Mouse (Mus musculus) lung, embryonic 16.5 days (tissue): ENCODE results near the gene Lrrc1. TPM values are rescaled to one million over a fixed set of nuclear protein-coding genes. Genes with fewer than 3 reads are reported as not detected.

ENCODE experiments used
- ATAC-seq: fragments of 200-750 bp; cut with Nextera tagmentation; 2 replicates; pipeline ENCODE4 v1.8.0; 2017; ENCODE audit warnings: low read depth, mild to moderate bottlenecking, moderate library complexity
- H3K27ac ChIP-seq: fragments of 300-500 bp; sonication (generic); 2 replicates; pipeline ENCODE4 v1.5.1; 2014; ENCODE audit warnings: mild to moderate bottlenecking, control low read depth, low read length
- H3K27me3 ChIP-seq: fragments of 300-500 bp; sonication (generic); 2 replicates; pipeline ENCODE4 v1.6.1; 2014; ENCODE audit warnings: low read depth, low read length, mixed read lengths; ENCODE audit not compliant: control insufficient read depth, insufficient read depth
- H3K36me3 ChIP-seq: fragments of 300-500 bp; sonication (generic); 2 replicates; pipeline ENCODE4 v1.6.1; 2014; ENCODE audit warnings: low read length; ENCODE audit not compliant: control insufficient read depth, insufficient read depth
- H3K4me1 ChIP-seq: fragments of 300-500 bp; sonication (generic); replicated peaks from 2 replicates; pipeline ENCODE4 v1.6.1; 2014; ENCODE audit warnings: low read length, mixed read lengths; ENCODE audit not compliant: control insufficient read depth, insufficient read depth
- H3K4me2 ChIP-seq: fragments of 300-500 bp; sonication (generic); 2 replicates; pipeline ENCODE4 v1.6.1; 2014; ENCODE audit warnings: low read depth, low read length, control low read depth
- H3K4me3 ChIP-seq: fragments of 300-500 bp; sonication (generic); 2 replicates; pipeline ENCODE4 v1.5.1; 2014; ENCODE audit warnings: mild to moderate bottlenecking, low read length, control low read depth
- H3K9ac ChIP-seq: fragments of 300-500 bp; sonication (generic); 2 replicates; pipeline ENCODE4 v1.6.1; 2014; ENCODE audit warnings: low read length, control low read depth
- H3K9me3 ChIP-seq: fragments of 300-500 bp; sonication (generic); 2 replicates; pipeline ENCODE4 v1.6.1; 2016; ENCODE audit warnings: low read length; ENCODE audit not compliant: control insufficient read depth
- WGBS: fragments of 180-500 bp; shearing (Covaris S2); extraction: QIAGEN DNeasy Blood & Tissue Kit; methylation state at CpG from one replicate; pipeline ENCODE4 v1.1.7; 2014; 5-methylcytosine and 5-hydroxymethylcytosine counted together
- polyA plus RNA-seq: library from polyadenylated mRNA; unstranded; fragments of >200 nt; fragmentation: Nextera tagmentation; extraction: Ambion mirVana; gene quantifications from 2 replicates; pipeline ENCODE4 v1.2.1, GENCODE M21; 2015

Gene Lrrc1
- polyA plus RNA-seq, 1 experiment from 2014 or later: 10.3 TPM

DNA sequence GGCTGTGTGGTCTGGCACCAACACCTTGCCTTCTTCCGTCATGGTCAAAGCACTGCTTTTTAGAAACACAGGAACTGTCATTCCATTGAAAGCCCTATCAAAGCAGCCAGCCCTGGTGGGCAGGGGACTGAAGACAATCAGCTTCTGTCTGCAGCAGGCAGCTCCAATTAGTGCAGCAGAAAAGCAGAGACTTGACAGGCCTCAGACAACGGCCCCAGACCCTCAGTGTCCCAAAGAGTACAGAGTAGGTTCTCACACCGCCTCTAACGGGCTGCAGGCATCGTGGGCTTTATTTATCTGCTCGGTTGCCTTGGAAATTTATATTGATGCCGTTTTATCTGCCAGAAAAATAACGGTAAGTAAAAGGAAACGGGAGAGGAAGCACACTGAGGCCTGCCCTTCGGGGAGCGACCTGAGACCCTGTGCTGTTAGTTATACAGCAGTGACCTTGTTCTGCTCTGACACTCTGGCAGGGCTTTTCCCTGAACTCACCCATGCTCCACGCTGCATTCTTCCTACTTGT lies 48.1 kb downstream of the Lrrc1 start:
- no peak overlapping the region for H3K4me3 ChIP-seq
- H3K4me2 ChIP-seq: no peak overlapping the region
- H3K9ac ChIP-seq: no peak overlapping the region
- 49% methylated on average over 12 of the region's 12 CpGs for WGBS
- no peak overlapping the region for H3K27ac ChIP-seq
- no peaks in the 10 kb centered on the region for H3K4me1 ChIP-seq
- H3K27me3 ChIP-seq: no peaks in the 10 kb centered on the region
- no peaks in the 10 kb centered on the region for H3K9me3 ChIP-seq
- ATAC-seq: no peak
- H3K36me3 ChIP-seq: no peaks in the 10 kb centered on the region

DNA sequence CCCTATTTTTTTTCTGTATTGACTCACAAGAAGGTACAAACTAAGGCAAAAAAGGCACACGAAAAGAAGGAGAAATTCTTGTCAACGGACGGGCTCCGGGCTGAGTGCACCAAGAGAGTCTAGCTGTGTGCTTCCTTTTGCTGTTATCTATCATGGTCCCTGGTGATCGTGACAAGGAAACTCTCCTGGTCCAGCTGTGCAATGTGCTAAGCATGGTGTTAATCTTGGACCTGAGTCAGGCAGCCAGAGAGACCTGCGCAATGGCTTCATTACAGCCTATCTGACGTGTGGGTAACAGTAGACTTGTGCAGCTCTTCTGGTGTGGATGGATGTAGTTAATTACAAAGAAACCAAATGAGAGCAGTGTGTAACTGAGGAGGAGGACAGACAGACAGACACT lies 50.4 kb downstream of the Lrrc1 start:
- H3K4me1 ChIP-seq: no peaks in the 10 kb centered on the region
- 81% methylated on average over 7 of the region's 7 CpGs for WGBS
- H3K4me2 ChIP-seq: no peak overlapping the region
- no peaks in the 10 kb centered on the region for H3K27me3 ChIP-seq
- no peaks in the 10 kb centered on the region for H3K9me3 ChIP-seq
- H3K4me3 ChIP-seq: no peak overlapping the region
- H3K27ac ChIP-seq: no peak overlapping the region
- no peaks in the 10 kb centered on the region for H3K36me3 ChIP-seq
- ATAC-seq: no peak
- H3K9ac ChIP-seq: no peak overlapping the region

DNA sequence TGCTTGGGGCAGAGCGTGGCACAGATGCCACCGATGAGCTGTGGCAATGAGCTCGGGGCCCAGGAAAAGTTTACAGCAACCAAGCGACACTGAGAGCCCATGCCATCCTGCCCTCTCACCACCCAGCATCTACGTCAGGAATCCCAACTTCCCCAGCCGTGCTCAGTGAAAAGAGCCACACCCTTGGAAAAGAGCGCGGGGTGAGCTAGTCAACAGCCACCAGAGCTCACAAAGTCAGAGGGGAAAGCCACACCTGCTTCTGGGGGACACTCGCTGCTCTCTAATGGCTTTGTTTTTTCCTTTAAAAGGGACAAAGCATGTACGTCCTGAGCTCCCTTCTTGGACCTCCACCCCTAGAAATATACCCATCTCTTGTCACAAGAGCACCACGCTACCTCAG lies 56.1 kb downstream of the Lrrc1 start:
- Histone ChIP-seq H3K27ac (no peak overlapping the region), H3K27me3 (no peaks in the 10 kb centered on the region; the same call in 1 of the 2 replicates), H3K4me1 (peaks cover 6% of the 10 kb centered on the region), H3K9ac (no peak overlapping the region), H3K36me3 (no peaks in the 10 kb centered on the region), H3K4me3 (no peak overlapping the region), H3K9me3 (no peaks in the 10 kb centered on the region), H3K4me2 (no peak overlapping the region)
- 91% methylated on average over 11 of the region's 11 CpGs for WGBS
- no peak for ATAC-seq

DNA sequence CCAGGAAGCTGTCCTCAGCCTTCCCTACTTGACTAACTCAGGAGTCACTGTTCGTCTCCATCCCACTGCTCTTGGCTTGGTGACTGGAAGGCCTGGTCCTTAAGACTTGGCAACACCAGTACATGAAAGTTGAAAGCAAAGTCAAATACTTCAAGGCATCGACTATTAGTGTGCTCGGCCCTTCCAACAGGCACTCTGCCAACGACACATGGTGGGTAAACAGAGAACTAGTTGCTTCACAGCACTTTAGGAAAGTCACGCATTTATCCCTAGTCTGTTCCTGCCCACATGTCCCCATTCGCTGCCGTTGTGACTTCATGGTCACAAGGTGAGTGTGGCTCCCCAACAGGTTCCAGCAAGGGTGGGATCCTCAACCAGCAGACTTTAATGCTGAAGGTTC lies 57.2 kb downstream of the Lrrc1 start:
- no peak overlapping the region for H3K9ac ChIP-seq
- no peak overlapping the region for H3K27ac ChIP-seq
- no peak overlapping the region for H3K4me2 ChIP-seq
- H3K4me3 ChIP-seq: no peak overlapping the region
- no peaks in the 10 kb centered on the region for H3K36me3 ChIP-seq
- peaks cover 11% of the 10 kb centered on the region for H3K4me1 ChIP-seq
- peak; percentile 66 for ATAC-seq
- no peaks in the 10 kb centered on the region for H3K9me3 ChIP-seq
- H3K27me3 ChIP-seq: no peaks in the 10 kb centered on the region; the same call in 1 of the 2 replicates
- 38% methylated on average over 7 of the region's 7 CpGs for WGBS

DNA sequence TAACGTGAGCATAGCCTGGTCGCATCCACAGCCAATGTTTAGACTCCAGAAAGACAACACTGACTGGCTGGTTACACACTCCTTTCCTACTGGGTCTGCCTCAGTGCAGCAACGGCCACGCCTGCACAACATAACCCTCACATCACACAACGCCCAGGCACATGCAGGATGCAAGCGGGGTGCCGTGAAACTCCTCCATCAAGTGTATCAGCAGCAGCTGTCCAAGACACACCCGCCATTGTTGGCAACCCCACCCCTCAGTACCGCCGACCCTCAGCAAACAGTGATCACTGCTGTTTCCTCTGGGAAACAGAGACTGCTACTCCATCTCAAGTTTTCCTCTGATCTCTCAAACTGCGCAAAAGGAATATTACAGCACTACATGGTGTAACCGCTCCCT lies 58.8 kb downstream of the Lrrc1 start:
- H3K27me3 ChIP-seq: no peaks in the 10 kb centered on the region; the same call in 1 of the 2 replicates
- ATAC-seq: no peak
- 58% methylated on average over 12 of the region's 12 CpGs for WGBS

DNA sequence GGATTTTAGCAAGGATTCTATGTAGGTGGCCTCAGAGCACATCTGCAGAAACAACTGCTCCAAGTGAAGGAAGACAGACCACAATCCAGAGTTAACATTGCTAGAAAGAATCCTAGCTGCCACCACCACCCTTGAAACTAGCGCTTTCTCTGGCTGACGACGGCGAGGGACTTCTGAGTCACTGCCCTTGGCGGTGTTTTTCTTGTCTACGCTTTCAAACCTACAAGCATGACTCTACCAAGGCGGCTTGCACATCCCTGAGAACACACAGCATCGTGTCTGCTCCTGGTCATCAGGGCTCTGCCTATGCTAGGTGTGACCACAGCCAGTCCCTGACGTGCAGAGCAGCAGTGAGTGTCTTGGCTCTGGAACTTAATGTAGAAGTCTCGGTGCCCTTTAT lies 59.9 kb downstream of the Lrrc1 start:
- WGBS: 92% methylated on average over 10 of the region's 10 CpGs
- H3K4me1 ChIP-seq: peaks cover 12% of the 10 kb centered on the region

More for the DNA sequence above, 58.8 kb downstream of the Lrrc1 start:
- Histone ChIP-seq H3K4me3 (no peak overlapping the region), H3K9me3 (no peaks in the 10 kb centered on the region), H3K4me2 (no peak overlapping the region), H3K4me1 (peaks cover 12% of the 10 kb centered on the region), H3K27ac (no peak overlapping the region), H3K9ac (no peak overlapping the region), H3K36me3 (no peaks in the 10 kb centered on the region)

DNA sequence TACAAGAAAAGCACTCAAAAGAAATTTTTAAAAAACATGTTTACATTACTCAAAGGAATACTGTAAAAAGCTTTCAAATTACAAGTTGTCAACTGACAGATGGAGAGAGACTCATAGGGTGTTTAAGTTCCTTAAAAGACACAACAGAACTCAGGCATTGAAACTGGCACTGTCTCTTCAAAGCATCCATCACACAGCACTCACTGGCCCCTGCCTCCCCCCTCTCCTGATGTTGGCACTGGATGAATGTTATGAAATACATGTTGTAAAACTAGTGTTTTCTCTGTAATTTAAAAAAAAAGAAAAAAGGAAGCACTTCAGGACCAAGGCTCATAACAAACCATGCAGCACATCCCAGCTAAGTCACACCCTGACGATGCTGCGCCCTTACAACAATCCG lies 61.1 kb downstream of the Lrrc1 start:
- Histone ChIP-seq H3K27me3 (no peaks in the 10 kb centered on the region; the same call in 1 of the 2 replicates), H3K4me2 (no peak overlapping the region), H3K4me3 (no peak overlapping the region), H3K9me3 (no peaks in the 10 kb centered on the region), H3K9ac (no peak overlapping the region), H3K4me1 (peaks cover 12% of the 10 kb centered on the region), H3K27ac (no peak overlapping the region), H3K36me3 (no peaks in the 10 kb centered on the region)
- peak; percentile 86 for ATAC-seq
- 59% methylated on average over 3 of the region's 3 CpGs for WGBS

More for the DNA sequence above, 59.9 kb downstream of the Lrrc1 start:
- H3K4me3 ChIP-seq: no peak overlapping the region
- H3K36me3 ChIP-seq: no peaks in the 10 kb centered on the region
- H3K27me3 ChIP-seq: no peaks in the 10 kb centered on the region; the same call in 1 of the 2 replicates
- H3K9ac ChIP-seq: no peak overlapping the region
- no peak for ATAC-seq
- H3K4me2 ChIP-seq: no peak overlapping the region
- H3K9me3 ChIP-seq: no peaks in the 10 kb centered on the region
- H3K27ac ChIP-seq: no peak overlapping the region

DNA sequence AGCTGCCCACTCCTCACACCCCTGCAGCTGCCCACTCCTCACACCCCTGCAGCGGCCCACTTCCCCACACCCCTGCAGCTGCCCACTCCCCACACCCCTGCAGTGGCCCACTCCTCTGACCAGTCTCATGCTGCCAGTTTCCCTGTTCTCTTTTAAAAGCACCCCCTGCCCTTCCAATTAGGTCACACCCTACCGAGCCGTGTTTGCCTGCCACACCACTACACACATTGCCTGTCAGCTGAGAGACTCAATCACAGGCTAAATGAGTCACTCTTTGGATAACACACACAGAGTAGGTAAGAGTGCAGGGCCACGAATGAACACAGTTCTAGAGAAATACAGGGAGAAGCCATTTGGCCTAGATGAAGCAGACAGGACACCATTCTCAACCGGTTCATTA lies 62.4 kb downstream of the Lrrc1 start:
- 56% methylated on average over 5 of the region's 5 CpGs for WGBS

DNA sequence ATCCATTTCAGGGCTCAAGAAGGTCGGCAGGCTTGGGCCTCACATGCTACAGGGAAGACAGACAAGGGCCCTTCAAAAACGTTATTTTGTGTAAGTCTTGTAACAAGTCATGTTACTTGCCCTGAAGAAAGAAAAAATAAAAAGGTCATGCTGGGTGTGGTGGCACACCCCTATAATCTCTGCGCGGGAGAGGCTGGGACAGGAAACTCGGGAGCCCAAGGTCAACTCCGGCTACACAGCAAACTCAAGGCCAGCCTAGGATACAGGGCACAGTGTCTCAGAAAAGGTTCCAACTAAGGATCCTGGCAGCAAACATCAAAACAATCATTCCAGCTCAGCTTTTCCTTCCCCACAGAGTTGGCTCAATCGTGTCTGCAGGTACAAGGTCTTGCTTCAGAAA lies 63.3 kb downstream of the Lrrc1 start:
- no peak overlapping the region for H3K4me3 ChIP-seq
- no peak overlapping the region for H3K9ac ChIP-seq
- H3K9me3 ChIP-seq: no peaks in the 10 kb centered on the region
- H3K4me2 ChIP-seq: no peak overlapping the region
- no peaks in the 10 kb centered on the region for H3K36me3 ChIP-seq
- no peak for ATAC-seq
- no peaks in the 10 kb centered on the region for H3K27me3 ChIP-seq
- H3K4me1 ChIP-seq: peaks cover 6% of the 10 kb centered on the region
- no peak overlapping the region for H3K27ac ChIP-seq
- WGBS: 45% methylated on average over 7 of the region's 7 CpGs

More for the DNA sequence above, 62.4 kb downstream of the Lrrc1 start:
- Histone ChIP-seq H3K4me1 (peaks cover 11% of the 10 kb centered on the region), H3K4me2 (no peak overlapping the region), H3K9me3 (no peaks in the 10 kb centered on the region), H3K4me3 (no peak overlapping the region), H3K27me3 (no peaks in the 10 kb centered on the region), H3K36me3 (no peaks in the 10 kb centered on the region), H3K9ac (no peak overlapping the region), H3K27ac (no peak overlapping the region)
- peak; percentile 29; the same call in 1 of the 2 replicates for ATAC-seq
